ENCODE assay signal across 11 mouse cellular contexts in genomic region chr12:84214495-84215175, GRCm38 (mm10). TPM values are rescaled to one million over a fixed set of nuclear protein-coding genes. Genes with fewer than 3 reads are reported as not detected.
DNase-seq lines count a peak whose midpoint lies in the region; ATAC-seq and TF ChIP-seq lines count a peak whose summit lies in the region.
"Had no signal": no experiment of that assay in that cellular context is flagged by ENCODE, and none has a peak within 500 bp of the region (broad histone marks: within the 10 kb centered on the region; RNA-seq: fewer than 3 reads in every experiment).

No protein-coding gene starts in this region.

- no peaks in the 10 kb centered on the region for H3K9me3 ChIP-seq in midbrain, embryonic 11.5 days (ENCODE audit: control insufficient read depth, low read length)
- H3K9me3 ChIP-seq in midbrain, embryonic 14.5 days (ENCODE audit: control insufficient read depth, low read length): no peaks in the 10 kb centered on the region
- H3K9me3 ChIP-seq in limb, embryonic 14.5 days (ENCODE audit: control insufficient read depth, low read length): no peaks in the 10 kb centered on the region
- H3K9me3 ChIP-seq in stomach, embryonic 15.5 days: no peaks in the 10 kb centered on the region

- H3K4me1 ChIP-seq in midbrain, embryonic 11.5 days (ENCODE audit: control insufficient read depth, insufficient read depth, low read length): peaks cover 29% of the 10 kb centered on the region
- peaks cover 12% of the 10 kb centered on the region for H3K4me1 ChIP-seq in midbrain, embryonic 14.5 days (ENCODE audit: control insufficient read depth, insufficient read depth, low read length)
- H3K4me1 ChIP-seq in limb, embryonic 14.5 days (ENCODE audit: control insufficient read depth, insufficient read depth, low read length): peaks cover 57% of the 10 kb centered on the region
- H3K4me1 ChIP-seq in stomach, embryonic 15.5 days: peaks cover 39% of the 10 kb centered on the region

- no peak overlapping the region for H3K9ac ChIP-seq in midbrain, embryonic 11.5 days (ENCODE audit: low read length)
- H3K9ac ChIP-seq in midbrain, embryonic 14.5 days (replicated peaks; ENCODE audit: low read length): no peak overlapping the region
- H3K9ac ChIP-seq in limb, embryonic 14.5 days (ENCODE audit: low read depth, low read length, severe bottlenecking): no peak overlapping the region; the same call in 1 of the 2 replicates
- no peak overlapping the region for H3K9ac ChIP-seq in stomach, embryonic 15.5 days

- H3K27ac ChIP-seq in midbrain, embryonic 11.5 days (ENCODE audit: low read depth, low read length): no peak overlapping the region
- H3K27ac ChIP-seq in midbrain, embryonic 14.5 days (replicated peaks; ENCODE audit: low read depth, low read length): no peak overlapping the region
- H3K27ac ChIP-seq in limb, embryonic 14.5 days (replicated peaks; ENCODE audit: low read depth, low read length): peak overlapping the region; percentile 8
- H3K27ac ChIP-seq in stomach, embryonic 15.5 days: peak overlapping the region; percentile 1; the same call in 1 of the 2 replicates

- TF ChIP-seq POLR2A in limb, embryonic 14.5 days (IDR thresholded peaks at IDR 0.05; ENCODE audit: borderline replicate concordance, extremely low read depth, insufficient read depth, insufficient read length): no peak

- no peak overlapping the region for H3K4me3 ChIP-seq in midbrain, embryonic 11.5 days (ENCODE audit: low read depth, low read length)
- no peak overlapping the region for H3K4me3 ChIP-seq in midbrain, embryonic 14.5 days (replicated peaks; ENCODE audit: low read depth, low read length)
- no peak overlapping the region for H3K4me3 ChIP-seq in limb, embryonic 14.5 days (replicated peaks; ENCODE audit: low read length)
- H3K4me3 ChIP-seq in stomach, embryonic 15.5 days (replicated peaks): no peak overlapping the region

- peaks cover 10% of the 10 kb centered on the region for H3K27me3 ChIP-seq in midbrain, embryonic 11.5 days (ENCODE audit: control insufficient read depth, insufficient read depth, low read length)
- no peaks in the 10 kb centered on the region for H3K27me3 ChIP-seq in midbrain, embryonic 14.5 days (ENCODE audit: control insufficient read depth, insufficient read depth, low read length)
- no peaks in the 10 kb centered on the region for H3K27me3 ChIP-seq in limb, embryonic 14.5 days (ENCODE audit: control insufficient read depth, insufficient read depth, low read length)
- no peaks in the 10 kb centered on the region for H3K27me3 ChIP-seq in stomach, embryonic 15.5 days (replicated peaks)

- intact Hi-C loops in heart, postnatal 36 days (cut with DNase I): no loop called here

- peak; percentile 91 for DNase-seq in heart, adult 11 months
- no peak for DNase-seq in heart, postnatal 36 days
- DNase-seq in midbrain, embryonic 11.5 days (ENCODE audit: low spot score, missing footprints): peak; percentile 87
- DNase-seq in midbrain, embryonic 14.5 days: no peak
- DNase-seq in limb, embryonic 14.5 days (ENCODE audit: low spot score): no peak
- no peak for DNase-seq in frontal cortex, adult 2 months (ENCODE audit: extremely low spot score in 1 of 2, low spot score in 1 of 2)
- DNase-seq in cerebellum, postnatal 14 days: no peak
- DNase-seq: cerebellum, adult 11 months had no signal

- WGBS in midbrain, embryonic 11.5 days: 29% methylated on average over 14 of the region's 14 CpGs
- 43% methylated on average over 14 of the region's 14 CpGs for WGBS in midbrain, embryonic 14.5 days
- 36% methylated on average over 14 of the region's 14 CpGs for WGBS in limb, embryonic 14.5 days
- WGBS in stomach, embryonic 15.5 days: 62% methylated on average over 14 of the region's 14 CpGs

- ATAC-seq in midbrain, embryonic 11.5 days (ENCODE audit: low FRiP score): no peak
- ATAC-seq in midbrain, embryonic 14.5 days (ENCODE audit: low FRiP score, low TSS enrichment): no peak
- ATAC-seq in limb, embryonic 14.5 days (ENCODE audit: low FRiP score, low read depth): peak; percentile 31
- ATAC-seq in stomach, embryonic 15.5 days (ENCODE audit: insufficient read depth, low FRiP score, low read depth): no peak
- ATAC-seq: activated CD4-positive, CD25-positive, alpha-beta regulatory T cell, adult 4 months; CD4-positive, CD25-positive, alpha-beta regulatory T cell, adult 4 months had no signal

- no peak overlapping the region for H3K4me2 ChIP-seq in midbrain, embryonic 11.5 days
- H3K4me2 ChIP-seq in midbrain, embryonic 14.5 days (ENCODE audit: low read length): no peak overlapping the region
- H3K4me2 ChIP-seq in limb, embryonic 14.5 days (replicated peaks; ENCODE audit: low read depth, low read length, severe bottlenecking): 0 out of 2 replicates have a peak overlapping the region, but pooled peaks have one; percentile 17
- no peak overlapping the region for H3K4me2 ChIP-seq in stomach, embryonic 15.5 days

- no peaks in the 10 kb centered on the region for H3K36me3 ChIP-seq in midbrain, embryonic 11.5 days (ENCODE audit: control insufficient read depth, insufficient read depth, low read length)
- no peaks in the 10 kb centered on the region for H3K36me3 ChIP-seq in midbrain, embryonic 14.5 days (ENCODE audit: control insufficient read depth, insufficient read depth, low read length)
- H3K36me3 ChIP-seq in limb, embryonic 14.5 days (ENCODE audit: control insufficient read depth, insufficient read depth, low read length): peaks cover 16% of the 10 kb centered on the region
- H3K36me3 ChIP-seq in stomach, embryonic 15.5 days: no peaks in the 10 kb centered on the region

RNA-seq across cellular contexts. Expression of gene Elmsan1, which starts 4.0 kb away (rescaled TPM):
- total RNA-seq in heart, postnatal 36 days (2021): 10 to 100 TPM; 15.6 to 15.9 TPM
- polyA plus RNA-seq in midbrain, embryonic 11.5 days (2014; fragmentation: Nextera tagmentation; extraction: Ambion mirVana): 3.4 and 3.9 TPM in 2 replicates
- polyA plus RNA-seq in midbrain, embryonic 14.5 days (2014; fragmentation: Nextera tagmentation; extraction: Ambion mirVana): 2.7 and 4.3 TPM in 2 replicates
- 14.4 and 18.1 TPM in 2 replicates for polyA plus RNA-seq in limb, embryonic 14.5 days (2012; rRNA removed)
- 10.5 and 11.8 TPM in 2 replicates for polyA plus RNA-seq in limb, embryonic 14.5 days (2014; fragmentation: Nextera tagmentation; extraction: Ambion mirVana)
- 9.9 and 10.5 TPM in 2 replicates for polyA plus RNA-seq in stomach, embryonic 15.5 days (2015; fragmentation: Nextera tagmentation; extraction: Ambion mirVana)
- polyA plus RNA-seq in frontal cortex, adult 2 months (2012; rRNA removed): 8.6 and 8.7 TPM in 2 replicates

Comparison
In these comparisons a context has a peak if more than half of its experiments do, and no peak if none do; other contexts are left out.
1. DNase-seq: peak in heart, adult 11 months (single experiment) and midbrain, embryonic 11.5 days (single experiment); none in heart, postnatal 36 days (0 of 2), midbrain, embryonic 14.5 days (single experiment), limb, embryonic 14.5 days (single experiment), frontal cortex, adult 2 months (0 of 2) and cerebellum, postnatal 14 days (0 of 2).
2. H3K27ac ChIP-seq: peak in limb, embryonic 14.5 days (single experiment) and stomach, embryonic 15.5 days (single experiment); none in midbrain, embryonic 11.5 days (single experiment) and midbrain, embryonic 14.5 days (single experiment).